Mouse (Mus musculus): ENCODE measurements at regions not wholly inside any gene's neighbourhood (a gene's known extent, or its start where the extent isn't known, plus 50 kb on each side); places are given as distances from the start of the nearest gene placed in this dataset.
A peak's percentile ranks its signal among the peaks of the same experiment; 100 is the strongest.

- no peak for DNase-seq (ENCODE audit: low read depth)
Observed at GRCm38 (mm10) chr6:127207308-127207707, 55.3 kb upstream of the Ccnd2 start.

DNA sequence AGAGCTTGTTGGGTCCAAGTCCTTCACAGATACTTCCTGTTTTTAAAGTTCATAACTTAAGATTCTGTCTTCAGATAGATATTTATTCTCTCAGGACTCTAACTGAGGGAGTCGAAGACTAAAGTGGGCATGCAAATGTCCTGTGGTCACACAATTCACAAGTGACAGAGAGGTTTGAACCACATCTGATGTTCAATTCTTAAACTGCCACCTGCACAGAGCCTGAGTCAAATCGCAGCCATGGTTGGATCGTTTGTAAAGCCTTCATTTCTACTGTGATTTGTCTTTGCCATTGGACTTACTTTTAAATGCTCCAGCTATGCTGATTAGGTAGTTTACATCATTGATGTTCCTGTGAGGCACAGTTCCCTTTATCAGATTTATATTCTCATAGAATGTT is 61.4 kb upstream of the Ccnd2 start:
- DNase-seq (ENCODE audit: low read depth), result no peak

GRCm38 (mm10) chr6:127215915-127216314 is 63.9 kb upstream of the Ccnd2 start:
- DNase-seq (ENCODE audit: low read depth), result no peak

DNA sequence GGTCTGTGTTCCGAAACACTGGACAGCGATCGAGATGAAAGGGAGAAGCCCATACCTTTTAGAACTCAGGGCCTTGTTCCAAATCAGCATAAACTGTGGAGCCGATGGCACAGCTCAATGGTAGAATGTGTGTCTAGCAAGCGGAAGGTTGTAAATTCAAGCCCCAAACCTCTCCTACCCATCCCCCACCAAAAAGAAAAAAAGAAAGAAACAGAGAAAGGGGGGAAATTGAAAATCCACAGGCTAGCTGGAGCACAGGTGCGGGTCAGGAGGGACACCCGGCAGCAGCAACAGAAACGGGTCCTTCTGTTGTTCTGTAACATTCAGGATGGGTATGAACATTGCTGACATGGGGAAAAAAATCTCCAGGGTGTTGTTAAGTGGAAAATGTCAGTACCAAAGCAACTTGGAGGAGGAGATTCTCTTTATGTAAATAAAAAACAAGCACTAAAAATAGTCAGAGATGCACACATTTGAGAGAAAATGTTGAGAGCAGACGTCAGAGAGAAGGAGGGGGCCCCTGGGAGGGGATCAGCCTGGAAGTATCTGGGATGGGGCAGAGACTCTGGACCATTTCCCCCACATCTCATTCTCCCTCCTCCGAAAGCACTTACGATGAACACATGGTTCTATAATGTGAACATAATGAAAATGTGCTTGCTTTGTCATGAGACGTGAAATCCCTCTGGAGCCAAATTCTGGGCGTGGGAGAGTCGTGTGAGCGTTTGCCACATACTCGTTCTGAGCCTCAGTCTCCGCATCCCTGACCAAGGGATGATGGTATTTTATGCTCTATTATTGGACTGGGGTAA is 66.8 kb upstream of the Ccnd2 start:
- DNase-seq (ENCODE audit: low read depth), result no peak

DNA sequence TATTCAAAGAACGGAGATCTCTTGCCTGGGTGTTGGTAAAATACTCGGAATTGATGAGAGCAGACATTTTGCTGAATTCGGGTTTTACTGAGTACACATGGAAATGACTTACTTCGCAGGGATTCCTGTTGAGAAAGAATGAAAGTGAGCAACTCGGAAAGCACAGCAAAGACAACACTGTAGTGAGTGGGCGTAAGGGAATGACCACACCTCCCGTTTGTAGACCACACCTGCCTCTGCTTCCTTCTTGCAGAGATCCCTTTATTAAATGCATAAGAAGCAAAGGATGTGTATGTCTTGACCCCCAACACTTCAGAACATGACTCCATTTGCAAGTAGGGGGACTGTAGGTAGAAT is 67.4 kb upstream of the Ccnd2 start:
- DNase-seq (ENCODE audit: low read depth), result no peak

DNA sequence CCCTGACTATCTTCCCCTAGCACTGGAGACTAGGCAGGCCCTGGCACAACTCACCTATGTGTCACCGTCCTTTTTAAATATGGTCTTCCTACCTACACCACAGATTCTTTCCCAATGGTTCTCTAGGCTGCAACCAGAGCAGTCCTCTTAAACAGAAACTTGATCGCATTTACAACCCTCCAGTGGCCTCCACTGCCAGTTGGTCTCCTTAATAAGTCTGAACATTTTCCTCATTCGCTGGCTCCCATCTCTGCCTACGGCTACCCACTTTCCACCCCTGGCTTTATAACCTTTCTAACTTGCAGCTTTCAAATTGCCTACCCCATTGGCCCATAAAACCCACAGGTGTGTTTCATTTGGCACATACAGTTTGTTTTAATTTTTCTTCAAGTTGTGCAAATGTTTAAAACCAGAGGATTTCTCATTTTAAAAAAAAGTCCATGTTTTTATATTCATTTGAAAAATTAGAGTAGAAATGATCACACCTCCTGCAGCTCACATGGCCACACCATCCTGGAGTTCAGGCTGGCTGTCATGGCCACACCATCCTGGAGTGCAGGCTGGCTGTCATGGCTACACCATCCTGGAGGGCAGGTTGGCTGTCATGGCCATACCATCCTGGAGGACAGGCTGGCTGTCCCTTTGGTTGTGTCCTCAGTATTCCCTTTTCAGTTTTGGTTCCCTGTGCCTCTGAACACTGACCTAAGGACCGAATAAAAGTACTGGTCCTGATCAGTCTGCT is 74.4 kb upstream of the Ccnd2 start:
- DNase-seq (ENCODE audit: low read depth), result no peak

- DNase-seq (ENCODE audit: low read depth), result no peak
Observed at GRCm38 (mm10) chr6:127236510-127237109, 84.6 kb upstream of the Ccnd2 start.

DNA sequence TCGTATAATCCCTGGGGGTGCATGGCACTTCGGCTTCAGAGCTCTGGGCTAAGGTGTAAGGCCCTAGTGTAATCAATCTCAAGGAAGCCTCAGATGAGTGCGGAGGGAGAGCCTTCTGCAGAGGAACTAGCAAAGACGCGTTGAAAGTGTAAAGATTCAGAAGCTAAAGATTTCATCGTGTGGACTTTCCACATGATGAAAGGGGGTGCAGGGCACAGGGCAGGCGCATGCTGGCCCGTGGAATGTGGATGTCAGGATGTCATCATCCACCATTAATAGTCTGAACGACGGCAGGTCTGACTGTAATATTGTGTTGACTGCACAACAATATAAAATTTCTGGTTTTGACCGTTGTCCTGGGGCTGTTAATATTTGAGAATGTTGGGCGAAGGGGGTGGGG is 85.2 kb upstream of the Ccnd2 start:
- DNase-seq (ENCODE audit: low read depth), result no peak

DNA sequence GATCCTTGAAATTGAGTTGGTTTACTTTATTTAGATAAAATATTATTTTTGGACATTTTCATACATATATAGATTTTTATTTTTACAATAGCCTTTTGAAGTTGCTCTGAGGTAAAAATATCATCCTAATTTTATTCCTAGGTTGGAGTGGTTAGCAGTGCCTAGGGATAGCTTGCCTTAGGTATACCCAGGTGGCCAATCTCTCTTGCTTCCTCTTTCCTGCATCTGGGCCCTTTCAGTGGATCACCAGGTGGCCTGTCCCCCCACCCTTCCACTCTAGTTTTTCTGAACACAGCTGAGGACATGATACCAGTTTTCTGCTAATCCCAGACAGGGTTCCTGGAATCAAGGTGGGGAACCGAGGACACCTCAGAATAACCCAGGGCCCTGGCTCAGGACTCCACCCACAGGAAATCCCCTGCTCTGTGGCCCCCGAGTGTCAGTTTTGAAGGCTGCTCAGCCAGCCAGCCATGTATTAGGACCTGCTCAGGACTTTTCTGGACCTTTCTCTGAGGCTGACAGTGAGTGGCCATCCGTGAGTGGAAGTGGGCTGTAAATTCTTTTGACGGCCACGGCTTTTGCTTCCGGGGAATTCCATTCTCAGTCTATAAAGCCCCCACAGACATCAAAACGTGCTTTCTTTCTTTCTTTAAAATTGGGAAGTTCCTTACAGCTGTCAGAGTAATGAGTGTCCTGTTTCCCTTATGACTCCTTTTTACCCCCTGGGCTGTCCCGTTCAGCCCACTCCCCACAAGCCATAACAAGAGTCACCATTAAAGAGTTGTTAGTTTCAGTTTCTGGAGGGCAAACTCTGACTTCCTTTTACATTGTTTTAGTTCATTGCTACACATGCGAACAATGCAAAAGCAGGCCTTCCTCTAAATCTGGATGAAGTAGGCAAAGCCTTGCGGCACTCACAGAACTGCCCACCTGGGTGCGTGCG is 87.8 kb upstream of the Ccnd2 start:
- peak; percentile 67 for DNase-seq (ENCODE audit: low read depth)

DNA sequence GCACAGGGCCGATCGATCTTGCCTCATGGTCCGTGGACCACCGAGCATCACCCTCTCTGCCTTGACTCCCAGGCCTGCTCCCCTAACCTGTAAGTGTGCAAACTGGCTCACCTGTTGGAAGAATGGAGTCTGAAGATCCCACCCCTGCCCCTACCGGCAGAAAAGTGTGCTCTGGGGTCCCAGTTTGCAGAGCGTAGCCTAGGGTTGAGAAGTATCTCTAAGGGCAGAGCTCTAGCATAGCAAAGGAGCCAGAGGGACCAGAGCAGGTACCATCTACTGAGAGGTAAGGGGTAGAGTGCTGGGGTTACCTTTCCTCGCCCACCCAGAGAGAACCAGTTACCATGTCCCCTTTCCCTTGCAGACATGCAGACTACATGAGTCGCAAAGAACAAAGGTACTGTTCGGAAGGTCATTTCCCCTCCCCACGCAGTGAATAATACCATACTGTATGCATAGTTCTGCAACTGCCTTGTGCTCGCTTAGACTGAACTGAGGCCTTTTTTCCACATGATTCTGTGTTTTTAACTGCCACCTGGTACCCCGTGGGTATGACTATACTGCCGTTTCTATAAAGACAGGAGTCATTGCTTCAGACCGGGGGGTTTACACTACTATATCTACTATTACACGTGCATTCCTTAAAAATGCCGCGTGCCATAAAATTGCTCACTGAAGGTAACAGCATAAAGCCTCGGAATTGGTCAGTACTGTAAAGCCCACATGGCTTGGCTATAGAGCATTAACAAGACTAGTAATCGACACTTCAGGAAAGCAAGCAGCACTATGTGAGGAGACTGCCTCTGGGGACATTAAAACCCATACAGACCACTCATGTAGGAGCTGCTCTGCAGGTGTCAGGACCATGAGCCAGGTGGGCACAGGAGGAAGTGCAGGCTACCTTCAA is 88.7 kb upstream of the Ccnd2 start:
- peak; percentile 50 for DNase-seq (ENCODE audit: low read depth)

GRCm38 (mm10) chr6:127241693-127242425 is 89.9 kb upstream of the Ccnd2 start:
- no peak for DNase-seq (ENCODE audit: low read depth)

DNA sequence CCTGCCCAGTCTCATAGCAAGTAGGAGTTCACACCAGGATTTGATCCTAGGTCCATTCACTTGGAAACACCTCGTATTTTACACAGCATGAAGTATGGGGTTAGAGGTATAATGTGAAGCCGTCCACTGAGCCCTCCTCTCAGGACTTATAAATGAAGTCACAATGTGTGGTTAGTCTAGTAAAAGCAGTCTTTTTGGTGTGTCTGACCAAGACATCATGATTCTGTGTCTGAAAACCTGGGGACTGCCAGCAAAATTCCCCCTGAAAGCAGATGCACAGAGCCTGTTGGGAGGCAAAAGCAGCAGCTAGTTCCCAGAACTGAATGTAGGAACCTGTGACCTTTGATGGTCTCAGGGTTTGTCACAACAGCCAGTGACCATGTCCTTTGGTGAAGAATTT is 91.0 kb upstream of the Ccnd2 start:
- no peak for DNase-seq (ENCODE audit: low read depth)

DNA sequence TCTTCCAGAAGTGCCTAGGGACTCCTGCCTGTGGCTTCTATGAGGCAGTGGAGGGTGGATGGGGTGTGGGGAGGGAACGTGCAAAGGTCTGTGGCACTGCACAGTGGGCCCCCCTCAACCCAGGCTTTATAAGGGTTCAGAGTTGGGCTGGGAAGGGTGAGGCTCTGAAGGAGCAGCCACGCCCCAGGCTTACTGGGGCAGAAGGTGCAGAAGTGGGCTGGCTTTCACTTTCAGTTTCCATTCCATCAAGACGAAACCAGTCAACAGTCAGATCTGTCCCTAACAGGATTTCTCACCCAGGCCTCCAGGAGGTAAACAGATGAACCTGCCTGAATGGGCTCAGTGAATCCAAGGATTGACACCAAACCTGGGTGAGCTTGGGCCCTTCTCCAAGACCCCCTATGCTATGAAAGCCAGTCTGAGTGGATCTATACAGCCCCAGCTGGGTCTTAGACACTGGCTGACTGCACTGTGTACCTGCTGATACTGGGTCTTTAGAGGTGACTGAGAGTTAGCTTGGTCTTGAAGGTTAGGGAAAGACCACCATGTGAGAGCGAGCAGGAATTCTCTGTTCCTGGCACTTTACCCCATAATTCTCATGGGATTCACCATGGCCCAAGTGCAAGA is 93.9 kb upstream of the Ccnd2 start:
- DNase-seq (ENCODE audit: low read depth), result peak; percentile 90

DNA sequence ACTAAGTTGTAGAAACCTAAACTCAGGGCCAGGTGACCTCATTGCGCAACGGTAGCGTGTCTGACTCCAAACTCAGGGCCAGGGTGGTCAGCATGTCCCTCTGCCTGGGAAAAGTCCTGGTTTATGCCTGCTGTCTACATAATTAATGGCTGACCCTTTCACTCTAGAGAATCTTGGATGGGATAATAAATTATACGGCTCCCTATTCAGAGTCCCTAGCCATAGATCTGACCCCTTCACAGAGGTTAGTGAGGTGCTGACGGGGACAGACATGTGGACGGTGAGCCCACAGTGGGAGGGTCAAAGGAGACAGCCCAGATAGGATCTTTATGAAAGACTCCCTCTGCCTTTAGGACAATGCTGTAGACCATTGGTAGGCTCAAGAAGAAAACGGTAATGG is 94.7 kb upstream of the Ccnd2 start:
- DNase-seq (ENCODE audit: low read depth), result no peak

GRCm38 (mm10) chr6:127247343-127247742 is 95.3 kb upstream of the Ccnd2 start:
- DNase-seq (ENCODE audit: low read depth), result no peak

GRCm38 (mm10) chr6:127250181-127250873 is 98.3 kb upstream of the Ccnd2 start:
- no peak for DNase-seq (ENCODE audit: low read depth)

GRCm38 (mm10) chr6:127250874-127251670 is 99.1 kb upstream of the Ccnd2 start:
- no peak for DNase-seq (ENCODE audit: low read depth)

GRCm38 (mm10) chr6:127251671-127251985 is 99.6 kb upstream of the Ccnd2 start:
- DNase-seq (ENCODE audit: low read depth), result no peak

All from naive thymus-derived CD4-positive, alpha-beta T cell, adult 2 months (primary cell).